Mouse (Mus musculus) embryonic facial prominence, embryonic 13.5 days (tissue): ENCODE measurements around the gene Dusp9. TPM values are rescaled to one million over a fixed set of nuclear protein-coding genes. Genes with fewer than 3 reads are reported as not detected.

Source experiments
- polyA plus RNA-seq: library from polyadenylated mRNA; unstranded; fragments of >200 nt; fragmentation: Nextera tagmentation; extraction: Ambion mirVana; gene quantifications from 2 replicates; pipeline ENCODE4 v1.2.1, GENCODE M21; 2015

Gene Dusp9
- polyA plus RNA-seq, 1 experiment from 2014 or later, result 17.4 TPM

Other genes with a start within 250 kb of the Dusp9 start
- gene Gm18336, start 240.7 kb upstream of the Dusp9 start, polyA plus RNA-seq, result not detected in 2 replicates
- 0.21 and 0.30 TPM in 2 replicates for gene Zfp92, start 228.3 kb upstream of the Dusp9 start, polyA plus RNA-seq
- gene Trex2, start 204.1 kb upstream of the Dusp9 start, polyA plus RNA-seq, result 0.55 TPM in 1 of 2 replicates, not detected in the other
- gene Haus7, start 180.4 kb upstream of the Dusp9 start, polyA plus RNA-seq, result 83.0 and 96.2 TPM in 2 replicates
- gene Bgn, start 155.8 kb upstream of the Dusp9 start, polyA plus RNA-seq, result 121 and 154 TPM in 2 replicates
- 0.24 and 0.28 TPM in 2 replicates for gene Atp2b3, start 136.3 kb upstream of the Dusp9 start, polyA plus RNA-seq
- 15.6 and 18.8 TPM in 2 replicates for gene Pnck, start 20.7 kb downstream of the Dusp9 start, polyA plus RNA-seq
- gene Slc6a8, start 33.7 kb downstream of the Dusp9 start, polyA plus RNA-seq, result 9.7 and 10.1 TPM in 2 replicates
- 208 and 226 TPM in 2 replicates for gene Bcap31, start 76.8 kb downstream of the Dusp9 start, polyA plus RNA-seq
- gene Abcd1, start 77.2 kb downstream of the Dusp9 start, polyA plus RNA-seq, result 13.9 and 15.4 TPM in 2 replicates
- gene Plxnb3, start 117.7 kb downstream of the Dusp9 start, polyA plus RNA-seq, result 0.41 and 0.46 TPM in 2 replicates
- 3.0 and 3.5 TPM in 2 replicates for gene Srpk3, start 135.0 kb downstream of the Dusp9 start, polyA plus RNA-seq
- gene Idh3g, start 147.5 kb downstream of the Dusp9 start, polyA plus RNA-seq, result 204 and 207 TPM in 2 replicates
- gene Ssr4, start 147.6 kb downstream of the Dusp9 start, polyA plus RNA-seq, result 182 and 192 TPM in 2 replicates
- gene Pdzd4, start 185.6 kb downstream of the Dusp9 start, polyA plus RNA-seq, result 1.7 and 2.1 TPM in 2 replicates